Mouse (Mus musculus) lung, embryonic 16.5 days (tissue): ENCODE results near the gene Fastkd5. TPM values are rescaled to one million over a fixed set of nuclear protein-coding genes. Genes with fewer than 3 reads are reported as not detected.
A peak's percentile ranks its signal among the peaks of the same experiment; 100 is the strongest.

Experiments used
- ATAC-seq: fragments of 200-750 bp; cut with Nextera tagmentation; 2 replicates; pipeline ENCODE4 v1.8.0; 2017; ENCODE audit warnings: low read depth, mild to moderate bottlenecking, moderate library complexity
- H3K27ac ChIP-seq: fragments of 300-500 bp; sonication (generic); 2 replicates; pipeline ENCODE4 v1.5.1; 2014; ENCODE audit warnings: mild to moderate bottlenecking, control low read depth, low read length
- H3K27me3 ChIP-seq: fragments of 300-500 bp; sonication (generic); 2 replicates; pipeline ENCODE4 v1.6.1; 2014; ENCODE audit warnings: low read depth, low read length, mixed read lengths; ENCODE audit not compliant: control insufficient read depth, insufficient read depth
- H3K36me3 ChIP-seq: fragments of 300-500 bp; sonication (generic); 2 replicates; pipeline ENCODE4 v1.6.1; 2014; ENCODE audit warnings: low read length; ENCODE audit not compliant: control insufficient read depth, insufficient read depth
- H3K4me1 ChIP-seq: fragments of 300-500 bp; sonication (generic); replicated peaks from 2 replicates; pipeline ENCODE4 v1.6.1; 2014; ENCODE audit warnings: low read length, mixed read lengths; ENCODE audit not compliant: control insufficient read depth, insufficient read depth
- H3K4me2 ChIP-seq: fragments of 300-500 bp; sonication (generic); 2 replicates; pipeline ENCODE4 v1.6.1; 2014; ENCODE audit warnings: low read depth, low read length, control low read depth
- H3K4me3 ChIP-seq: fragments of 300-500 bp; sonication (generic); 2 replicates; pipeline ENCODE4 v1.5.1; 2014; ENCODE audit warnings: mild to moderate bottlenecking, low read length, control low read depth
- H3K9ac ChIP-seq: fragments of 300-500 bp; sonication (generic); 2 replicates; pipeline ENCODE4 v1.6.1; 2014; ENCODE audit warnings: low read length, control low read depth
- H3K9me3 ChIP-seq: fragments of 300-500 bp; sonication (generic); 2 replicates; pipeline ENCODE4 v1.6.1; 2016; ENCODE audit warnings: low read length; ENCODE audit not compliant: control insufficient read depth
- WGBS: fragments of 180-500 bp; shearing (Covaris S2); extraction: QIAGEN DNeasy Blood & Tissue Kit; methylation state at CpG from one replicate; pipeline ENCODE4 v1.1.7; 2014; 5-methylcytosine and 5-hydroxymethylcytosine counted together
- polyA plus RNA-seq: library from polyadenylated mRNA; unstranded; fragments of >200 nt; fragmentation: Nextera tagmentation; extraction: Ambion mirVana; gene quantifications from 2 replicates; pipeline ENCODE4 v1.2.1, GENCODE M21; 2015

Fastkd5 gene
- polyA plus RNA-seq, 1 experiment from 2014 or later: 16.6 TPM

GRCm38 (mm10) chr2:130618972-130619371 lies 10.9 kb downstream of the Fastkd5 start:
- H3K27ac ChIP-seq: no peak overlapping the region
- no peak overlapping the region for H3K9ac ChIP-seq
- peaks cover 26% of the 10 kb centered on the region for H3K36me3 ChIP-seq
- no peak overlapping the region for H3K4me3 ChIP-seq
- no peak overlapping the region for H3K4me2 ChIP-seq
- WGBS: 91% methylated on average over 7 of the region's 7 CpGs
- no peaks in the 10 kb centered on the region for H3K9me3 ChIP-seq
- no peaks in the 10 kb centered on the region for H3K4me1 ChIP-seq
- H3K27me3 ChIP-seq: no peaks in the 10 kb centered on the region
- no peak for ATAC-seq

- H3K4me3 ChIP-seq: no peak overlapping the region
- no peak overlapping the region for H3K27ac ChIP-seq
- no peak overlapping the region for H3K9ac ChIP-seq
- H3K4me1 ChIP-seq: no peaks in the 10 kb centered on the region
- no peak for ATAC-seq
- H3K9me3 ChIP-seq: no peaks in the 10 kb centered on the region
- H3K36me3 ChIP-seq: peaks cover 22% of the 10 kb centered on the region
- 66% methylated on average over 3 of the region's 3 CpGs for WGBS
- no peak overlapping the region for H3K4me2 ChIP-seq
- H3K27me3 ChIP-seq: no peaks in the 10 kb centered on the region
Measured at GRCm38 (mm10) chr2:130613091-130613490, 16.7 kb downstream of the Fastkd5 start.

GRCm38 (mm10) chr2:130602195-130602594 lies 27.6 kb downstream of the Fastkd5 start:
- peak; percentile 91 for ATAC-seq
- H3K4me1 ChIP-seq: no peaks in the 10 kb centered on the region
- WGBS: 60% methylated on average over 4 of the region's 4 CpGs
- no peak overlapping the region for H3K4me2 ChIP-seq
- H3K27me3 ChIP-seq: no peaks in the 10 kb centered on the region
- peak overlapping the region; percentile 5; the same call in 1 of the 2 replicates for H3K27ac ChIP-seq
- H3K4me3 ChIP-seq: no peak overlapping the region
- peaks cover 19% of the 10 kb centered on the region for H3K36me3 ChIP-seq
- no peaks in the 10 kb centered on the region for H3K9me3 ChIP-seq
- H3K9ac ChIP-seq: no peak overlapping the region

- Histone ChIP-seq H3K4me3 (no peak overlapping the region), H3K9me3 (no peaks in the 10 kb centered on the region), H3K27me3 (no peaks in the 10 kb centered on the region), H3K4me2 (no peak overlapping the region), H3K27ac (no peak overlapping the region), H3K9ac (no peak overlapping the region), H3K4me1 (no peaks in the 10 kb centered on the region), H3K36me3 (peaks cover 29% of the 10 kb centered on the region)
- ATAC-seq: no peak
- WGBS: 82% methylated on average over 3 of the region's 3 CpGs
Measured at GRCm38 (mm10) chr2:130598399-130598798, 31.4 kb downstream of the Fastkd5 start.

- WGBS: 14% methylated on average over 1 of the region's 1 CpGs
- H3K27ac ChIP-seq: no peak overlapping the region
- H3K9me3 ChIP-seq: no peaks in the 10 kb centered on the region
- H3K27me3 ChIP-seq: no peaks in the 10 kb centered on the region
- no peak overlapping the region for H3K4me3 ChIP-seq
- 0 out of 2 replicates have a peak, but pooled peaks have one; percentile 13 for ATAC-seq
- no peaks in the 10 kb centered on the region for H3K4me1 ChIP-seq
- no peak overlapping the region for H3K4me2 ChIP-seq
- H3K36me3 ChIP-seq: peaks cover 29% of the 10 kb centered on the region
- H3K9ac ChIP-seq: no peak overlapping the region
Measured at GRCm38 (mm10) chr2:130597601-130598010, 32.2 kb downstream of the Fastkd5 start.

GRCm38 (mm10) chr2:130595596-130595995 lies 34.2 kb downstream of the Fastkd5 start:
- H3K4me3 ChIP-seq: no peak overlapping the region
- no peaks in the 10 kb centered on the region for H3K4me1 ChIP-seq
- H3K4me2 ChIP-seq: no peak overlapping the region
- H3K27me3 ChIP-seq: no peaks in the 10 kb centered on the region
- no peak overlapping the region for H3K9ac ChIP-seq
- no peak for ATAC-seq
- peaks cover 29% of the 10 kb centered on the region for H3K36me3 ChIP-seq
- no peaks in the 10 kb centered on the region for H3K9me3 ChIP-seq
- 94% methylated on average over 1 of the region's 1 CpGs for WGBS
- no peak overlapping the region for H3K27ac ChIP-seq

- Histone ChIP-seq H3K9me3 (no peaks in the 10 kb centered on the region), H3K9ac (no peak overlapping the region), H3K27ac (no peak overlapping the region), H3K4me2 (no peak overlapping the region), H3K4me3 (no peak overlapping the region), H3K27me3 (no peaks in the 10 kb centered on the region), H3K36me3 (peaks cover 4% of the 10 kb centered on the region), H3K4me1 (no peaks in the 10 kb centered on the region)
- WGBS: 87% methylated on average over 2 of the region's 2 CpGs
- no peak for ATAC-seq
Measured at GRCm38 (mm10) chr2:130591016-130591415, 38.8 kb downstream of the Fastkd5 start.

- Histone ChIP-seq H3K4me1 (no peaks in the 10 kb centered on the region), H3K4me3 (no peak overlapping the region), H3K36me3 (peaks cover 2% of the 10 kb centered on the region), H3K27ac (no peak overlapping the region), H3K9me3 (no peaks in the 10 kb centered on the region), H3K9ac (no peak overlapping the region), H3K4me2 (no peak overlapping the region), H3K27me3 (no peaks in the 10 kb centered on the region)
- 85% methylated on average over 2 of the region's 2 CpGs for whole genome bisulfite sequencing
- 0 out of 2 replicates have a peak, but pooled peaks have one; percentile 10 for ATAC-seq
Measured at GRCm38 (mm10) chr2:130589761-130590160, 40.1 kb downstream of the Fastkd5 start.

- ATAC-seq: no peak
- no peak overlapping the region for H3K4me2 ChIP-seq
- no peak overlapping the region for H3K4me3 ChIP-seq
- H3K27me3 ChIP-seq: no peaks in the 10 kb centered on the region
- H3K9ac ChIP-seq: no peak overlapping the region
- H3K4me1 ChIP-seq: no peaks in the 10 kb centered on the region
- H3K9me3 ChIP-seq: no peaks in the 10 kb centered on the region
- no peak overlapping the region for H3K27ac ChIP-seq
- H3K36me3 ChIP-seq: no peaks in the 10 kb centered on the region; the same call in none of the 2 replicates
- 60% methylated on average over 4 of the region's 4 CpGs for WGBS
Measured at GRCm38 (mm10) chr2:130589157-130589556, 40.7 kb downstream of the Fastkd5 start.

- ATAC-seq: no peak
- 66% methylated on average over 2 of the region's 2 CpGs for WGBS
- H3K4me2 ChIP-seq: no peak overlapping the region
Measured at GRCm38 (mm10) chr2:130588373-130588772, 41.5 kb downstream of the Fastkd5 start.

More at GRCm38 (mm10) chr2:130588373-130588772, 41.5 kb downstream of the Fastkd5 start:
- no peak overlapping the region for H3K4me3 ChIP-seq
- H3K27me3 ChIP-seq: peaks cover under 1% of the 10 kb centered on the region; the same call in 1 of the 2 replicates
- H3K36me3 ChIP-seq: no peaks in the 10 kb centered on the region; the same call in none of the 2 replicates
- no peaks in the 10 kb centered on the region for H3K9me3 ChIP-seq
- no peaks in the 10 kb centered on the region for H3K4me1 ChIP-seq
- H3K9ac ChIP-seq: no peak overlapping the region
- no peak overlapping the region for H3K27ac ChIP-seq
